Mouse (Mus musculus) gastrocnemius, adult 8-10 months (tissue): ENCODE data around the gene Fam171b. TPM values are rescaled to one million over a fixed set of nuclear protein-coding genes. Genes with fewer than 3 reads are reported as not detected.

Experiments
- DNase-seq, 2 experiments: peaks; one replicate each; pipeline ENCODE4 v3.0.0; 2022; ENCODE audit warnings: low spot score in 2 of 2
- total RNA-seq, 4 experiments: library from RNA; stranded (reverse); gene quantifications; 2 replicates each; pipeline ENCODE4 v1.2.4; 2022

The Fam171b gene
- total RNA-seq, 4 experiments from 2014 or later: 0.56 to 1.5 (median 0.97) TPM

- DNase-seq: no peak
Observed at GRCm38 (mm10) chr2:83883850-83884420, 71.5 kb downstream of the Fam171b start.

- DNase-seq: no peak
Observed at GRCm38 (mm10) chr2:83893701-83894100, 81.3 kb downstream of the Fam171b start.

- no peak for DNase-seq
Observed at GRCm38 (mm10) chr2:83901896-83902540, 89.6 kb downstream of the Fam171b start.

GRCm38 (mm10) chr2:83929478-83930088, 117.1 kb downstream of the Fam171b start:
- no peak for DNase-seq

Other genes starting within 250 kb of the Fam171b start
- gene Zc3h15, start 168.2 kb upstream of the Fam171b start, total RNA-seq: 10 to 100 TPM; 69.6 to 86.3 (median 73.3) TPM
- 10 to 100 TPM; 39.5 to 53.4 (median 47.1) TPM for gene Itgav, start 88.2 kb upstream of the Fam171b start, total RNA-seq
- not detected for gene Zswim2, start 128.6 kb downstream of the Fam171b start, total RNA-seq
- under 1 TPM in 3 of 4 experiments, not detected in 1; 0.65 to 0.91 (median 0.80) TPM for gene Gm13698, start 143.1 kb downstream of the Fam171b start, total RNA-seq
- under 1 TPM in 3 of 4 experiments, not detected in 1; 0.65 to 0.91 (median 0.80) TPM for gene Gm13693, start 148.9 kb downstream of the Fam171b start, total RNA-seq
- 1 to 10 TPM in 1 of 4 experiments, under 1 TPM in 2, not detected in 1; 0.65 to 5.6 (median 0.91) TPM for gene Gm13695, start 154.7 kb downstream of the Fam171b start, total RNA-seq
- under 1 TPM in 3 of 4 experiments, not detected in 1; 0.65 to 0.91 (median 0.80) TPM for gene Gm13696, start 160.5 kb downstream of the Fam171b start, total RNA-seq
- under 1 TPM in 3 of 4 experiments, not detected in 1; 0.65 to 0.91 (median 0.80) TPM for gene Gm13694, start 166.3 kb downstream of the Fam171b start, total RNA-seq
- gene Gm13697, start 172.1 kb downstream of the Fam171b start, total RNA-seq: under 1 TPM in 3 of 4 experiments, not detected in 1; 0.65 to 0.91 (median 0.80) TPM
- gene Gm13691, start 177.9 kb downstream of the Fam171b start, total RNA-seq: under 1 TPM in 3 of 4 experiments, not detected in 1; 0.65 to 0.91 (median 0.80) TPM